Mouse (Mus musculus) regulatory T cell (primary cell): ENCODE measurements around the gene Osbpl5.

Experiments
- in situ Hi-C: fragments of 300-600 bp; cut with MboI, MseI; formaldehyde crosslinking; loops from one replicate; pipeline ENCODE4 v1.15.1; 2025; ENCODE audit warnings: high pct_unique_total_duplicates

Osbpl5 gene

GRCm38 (mm10) chr7:143756125-143757026, at the start of gene Osbpl5:
Gene Osbpl5, minus strand, starts transcription at chr7:143756985.
- in situ Hi-C loops: no loop called here

- in situ Hi-C loops: no loop called here
Measured at GRCm38 (mm10) chr7:143805199-143805624, 48.4 kb upstream of the Osbpl5 start.

GRCm38 (mm10) chr7:143801195-143802065, 44.6 kb upstream of the Osbpl5 start:
- in situ Hi-C loops: no loop called here

GRCm38 (mm10) chr7:143800770-143801169, 44.0 kb upstream of the Osbpl5 start:
- in situ Hi-C loops: no loop called here

- in situ Hi-C loops: no loop called here
Measured at GRCm38 (mm10) chr7:143798783-143799182, 42.0 kb upstream of the Osbpl5 start.

- in situ Hi-C loops: no loop called here
Measured at GRCm38 (mm10) chr7:143793121-143793520, 36.3 kb upstream of the Osbpl5 start.

- in situ Hi-C loops: no loop called here
Measured at GRCm38 (mm10) chr7:143792336-143792985, 35.7 kb upstream of the Osbpl5 start.

GRCm38 (mm10) chr7:143783996-143784829, 27.4 kb upstream of the Osbpl5 start, which contains the start of gene Mrgpre:
Gene Mrgpre, minus strand, starts transcription at chr7:143784500.
- in situ Hi-C loops: no loop called here

- in situ Hi-C loops: no loop called here
Measured at GRCm38 (mm10) chr7:143783378-143783995, 26.7 kb upstream of the Osbpl5 start.

GRCm38 (mm10) chr7:143777375-143777774, 20.6 kb upstream of the Osbpl5 start:
- in situ Hi-C loops: loop anchor here (10.0 kb wide), 1 partner anchor 1973 kb away; no protein-coding TSS in a partner anchor

- in situ Hi-C loops: loop anchor here (10.0 kb wide), 1 partner anchor 1971 kb away; no protein-coding TSS in a partner anchor
Measured at GRCm38 (mm10) chr7:143776137-143776536, 19.4 kb upstream of the Osbpl5 start.

GRCm38 (mm10) chr7:143769461-143769860, 12.7 kb upstream of the Osbpl5 start:
- in situ Hi-C loops: no loop called here

GRCm38 (mm10) chr7:143768267-143768666, 11.5 kb upstream of the Osbpl5 start:
- in situ Hi-C loops: no loop called here

- in situ Hi-C loops: no loop called here
Measured at GRCm38 (mm10) chr7:143766893-143767292, 10.1 kb upstream of the Osbpl5 start, which contains the start of gene Mrgprg. Gene Mrgprg, minus strand, starts transcription at chr7:143766993.

GRCm38 (mm10) chr7:143764876-143765530, 8.2 kb upstream of the Osbpl5 start:
- in situ Hi-C loops: no loop called here

- in situ Hi-C loops: no loop called here
Measured at GRCm38 (mm10) chr7:143763794-143764193, 7.0 kb upstream of the Osbpl5 start.

- in situ Hi-C loops: no loop called here
Measured at GRCm38 (mm10) chr7:143758956-143759355, 2.2 kb upstream of the Osbpl5 start.

- in situ Hi-C loops: no loop called here
Measured at GRCm38 (mm10) chr7:143757696-143758095, 911 bp upstream of the Osbpl5 start.

GRCm38 (mm10) chr7:143757027-143757390, 224 bp upstream of the Osbpl5 start:
- in situ Hi-C loops: no loop called here
